Mouse (Mus musculus) inflammation-experienced regulatory T-cells, adult 16 weeks (primary cell): ENCODE data around the gene Phex. TPM values are rescaled to one million over a fixed set of nuclear protein-coding genes. Genes with fewer than 3 reads are reported as not detected.

Source experiments
- polyA plus RNA-seq: library from polyadenylated mRNA; unstranded; fragments of 100-300 nt; shearing (Covaris generic); gene quantifications from one replicate; pipeline ENCODE4 v1.2.1, GENCODE M21; 2017

The Phex gene
- 0.06 TPM for polyA plus RNA-seq

DNA sequence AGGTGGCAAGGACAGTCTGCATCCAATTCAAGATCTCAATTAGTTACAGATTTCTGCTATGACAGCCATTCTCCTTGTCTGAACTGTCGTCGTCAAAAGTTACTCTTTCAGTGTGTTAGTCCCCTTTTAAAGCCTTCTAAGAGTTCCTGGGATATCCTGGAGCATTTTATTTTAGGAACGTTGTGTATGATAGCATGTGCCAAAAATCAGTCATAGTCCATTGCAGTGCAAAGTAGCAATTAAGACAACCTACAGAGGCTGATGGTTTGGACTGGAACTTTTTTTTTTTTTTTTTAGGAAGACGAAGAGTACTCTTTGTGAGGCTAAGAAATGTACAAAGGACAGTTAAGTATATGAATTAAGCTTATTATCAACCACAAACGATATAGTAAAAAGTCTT, at the start of gene Phex:
TSS of gene Phex (minus strand) at position 101 of the 400 bp plus-strand sequence.

Other genes starting within 250 kb of the Phex start
- gene Sms, start 77.0 kb upstream of the Phex start, polyA plus RNA-seq, result 75.5 TPM
- gene Yy2, start 153.7 kb upstream of the Phex start, polyA plus RNA-seq, result 5.1 TPM
- 15.6 TPM for gene Mbtps2, start 183.4 kb upstream of the Phex start, polyA plus RNA-seq